Mouse (Mus musculus) C2C12 (cell line): ENCODE data around the gene Pard3.

Source experiments
- CEBPB ChIP-seq: IDR thresholded peaks from one replicate; pipeline ENCODE4 v1.6.1; 2011; ENCODE audit warnings: low read depth, mild to moderate bottlenecking, control low read depth, moderate library complexity
- CTCF ChIP-seq: IDR thresholded peaks from one replicate; pipeline ENCODE4 v1.5.1; 2011; ENCODE audit not compliant: control insufficient read depth, insufficient read depth, insufficient read length
- FOSL1 ChIP-seq: IDR thresholded peaks from one replicate; pipeline ENCODE4 v1.8.0; 2011; ENCODE audit warnings: mild to moderate bottlenecking, low read length; ENCODE audit not compliant: poor library complexity, insufficient read depth, severe bottlenecking
- MAX ChIP-seq: IDR thresholded peaks from one replicate; pipeline ENCODE4 v1.6.1; 2011; ENCODE audit warnings: mild to moderate bottlenecking, control low read depth
- MYOD1 ChIP-seq: IDR thresholded peaks from one replicate; pipeline ENCODE4 v1.6.1; 2011; ENCODE audit warnings: low read depth; ENCODE audit not compliant: control insufficient read depth, insufficient read length
- MYOG ChIP-seq: IDR thresholded peaks from one replicate; pipeline ENCODE4 v1.6.1; 2011; ENCODE audit not compliant: control insufficient read depth, insufficient read length; ENCODE audit errors: extremely low read depth
- USF1 ChIP-seq: IDR thresholded peaks from one replicate; pipeline ENCODE4 v1.6.1; 2011; ENCODE audit warnings: low read depth, mild to moderate bottlenecking, control low read depth, moderate library complexity

- TF ChIP-seq CTCF: no peak
- no peak for TF ChIP-seq FOSL1
- no peak for TF ChIP-seq USF1
- no peak for TF ChIP-seq CEBPB
- no peak for TF ChIP-seq MYOD1
- TF ChIP-seq MAX: no peak
- no peak for TF ChIP-seq MYOG
Observed at GRCm38 (mm10) chr8:127576657-127577056, 513.0 kb downstream of the Pard3 start.
